Mouse (Mus musculus): ENCODE results near the gene Iqsec3. TPM values are rescaled to one million over a fixed set of nuclear protein-coding genes. Genes with fewer than 3 reads are reported as not detected.

The Iqsec3 gene
- 0.03 TPM in 1 of 2 replicates, not detected in the other for polyA plus RNA-seq (2016; fragmentation: Nextera tagmentation; extraction: Ambion mirVana)

- peaks cover 53% of the 10 kb centered on the region for H3K27me3 ChIP-seq (ENCODE audit: insufficient read depth, poor library complexity, severe bottlenecking)
- under 1% methylated on average over 65 of the region's 65 CpGs for WGBS
Measured at GRCm38 (mm10) chr6:121473093-121473821, at the start of gene Iqsec3. Gene Iqsec3 (minus strand): TSS chr6:121473678.

GRCm38 (mm10) chr6:121522106-121522705 is 48.7 kb upstream of the Iqsec3 start:
- 67% methylated on average over 5 of the region's 5 CpGs for WGBS
- Histone ChIP-seq H3K27ac (no peak overlapping the region), H3K4me3 (no peak overlapping the region), H3K27me3 (ENCODE audit: insufficient read depth, poor library complexity, severe bottlenecking) (0 out of 2 replicates have a peak, but pooled peaks cover 6% of the 10 kb centered on the region), H3K36me3 (no peaks in the 10 kb centered on the region), H3K9me3 (no peaks in the 10 kb centered on the region), H3K4me1 (peaks cover 8% of the 10 kb centered on the region; the same call in 1 of the 2 replicates)
- peak; percentile 56 for DNase-seq (ENCODE audit: low spot score)

More at GRCm38 (mm10) chr6:121473093-121473821, at the start of gene Iqsec3:
- peak; percentile 94 for DNase-seq (ENCODE audit: low spot score)
- H3K9me3 ChIP-seq = no peaks in the 10 kb centered on the region
- no peaks in the 10 kb centered on the region for H3K36me3 ChIP-seq
- peak within 1 kb of the TSS; percentile 57 for H3K4me3 ChIP-seq
- peaks cover 13% of the 10 kb centered on the region for H3K4me1 ChIP-seq
- no peak within 1 kb of the TSS for H3K27ac ChIP-seq

GRCm38 (mm10) chr6:121521030-121521429 is 47.6 kb upstream of the Iqsec3 start:
- 76% methylated on average over 3 of the region's 3 CpGs for WGBS
- peaks cover 8% of the 10 kb centered on the region; the same call in 1 of the 2 replicates for H3K4me1 ChIP-seq
- DNase-seq (ENCODE audit: low spot score) = peak; percentile 30
- no peak overlapping the region for H3K4me3 ChIP-seq
- 0 out of 2 replicates have a peak, but pooled peaks cover 4% of the 10 kb centered on the region for H3K27me3 ChIP-seq (ENCODE audit: insufficient read depth, poor library complexity, severe bottlenecking)
- no peaks in the 10 kb centered on the region for H3K36me3 ChIP-seq
- H3K9me3 ChIP-seq = no peaks in the 10 kb centered on the region
- no peak overlapping the region for H3K27ac ChIP-seq

GRCm38 (mm10) chr6:121519896-121520295 is 46.4 kb upstream of the Iqsec3 start:
- Histone ChIP-seq H3K27me3 (ENCODE audit: insufficient read depth, poor library complexity, severe bottlenecking) (0 out of 2 replicates have a peak, but pooled peaks cover 4% of the 10 kb centered on the region), H3K4me1 (peaks cover 8% of the 10 kb centered on the region; the same call in 1 of the 2 replicates), H3K27ac (no peak overlapping the region), H3K9me3 (no peaks in the 10 kb centered on the region), H3K4me3 (no peak overlapping the region), H3K36me3 (no peaks in the 10 kb centered on the region)
- peak; percentile 68 for DNase-seq (ENCODE audit: low spot score)
- 72% methylated on average over 2 of the region's 2 CpGs for WGBS

GRCm38 (mm10) chr6:121519266-121519810 is 45.9 kb upstream of the Iqsec3 start:
- WGBS = 69% methylated on average over 5 of the region's 5 CpGs

GRCm38 (mm10) chr6:121517726-121518125 is 44.2 kb upstream of the Iqsec3 start:
- no peaks in the 10 kb centered on the region for H3K9me3 ChIP-seq
- no peak overlapping the region for H3K27ac ChIP-seq
- 81% methylated on average over 6 of the region's 6 CpGs for WGBS
- H3K27me3 ChIP-seq (ENCODE audit: insufficient read depth, poor library complexity, severe bottlenecking) = 0 out of 2 replicates have a peak, but pooled peaks cover 4% of the 10 kb centered on the region
- H3K36me3 ChIP-seq = no peaks in the 10 kb centered on the region
- no peak overlapping the region for H3K4me3 ChIP-seq
- no peaks in the 10 kb centered on the region for H3K4me1 ChIP-seq
- peak; percentile 66 for DNase-seq (ENCODE audit: low spot score)

More at GRCm38 (mm10) chr6:121519266-121519810, 45.9 kb upstream of the Iqsec3 start:
- Histone ChIP-seq H3K4me3 (no peak overlapping the region), H3K27ac (no peak overlapping the region), H3K27me3 (ENCODE audit: insufficient read depth, poor library complexity, severe bottlenecking) (0 out of 2 replicates have a peak, but pooled peaks cover 4% of the 10 kb centered on the region), H3K9me3 (no peaks in the 10 kb centered on the region), H3K36me3 (no peaks in the 10 kb centered on the region), H3K4me1 (peaks cover 4% of the 10 kb centered on the region; the same call in 1 of the 2 replicates)
- peak; percentile 61 for DNase-seq (ENCODE audit: low spot score)

GRCm38 (mm10) chr6:121510381-121510780 is 36.9 kb upstream of the Iqsec3 start:
- WGBS = 82% methylated on average over 3 of the region's 3 CpGs
- H3K9me3 ChIP-seq = no peaks in the 10 kb centered on the region
- 0 out of 2 replicates have a peak, but pooled peaks cover 6% of the 10 kb centered on the region for H3K27me3 ChIP-seq (ENCODE audit: insufficient read depth, poor library complexity, severe bottlenecking)
- no peaks in the 10 kb centered on the region for H3K4me1 ChIP-seq
- H3K27ac ChIP-seq = no peak overlapping the region
- DNase-seq (ENCODE audit: low spot score) = no peak
- no peaks in the 10 kb centered on the region for H3K36me3 ChIP-seq
- no peak overlapping the region for H3K4me3 ChIP-seq

GRCm38 (mm10) chr6:121509871-121510270 is 36.4 kb upstream of the Iqsec3 start:
- DNase-seq (ENCODE audit: low spot score) = no peak
- 71% methylated on average over 7 of the region's 7 CpGs for WGBS
- Histone ChIP-seq H3K27me3 (ENCODE audit: insufficient read depth, poor library complexity, severe bottlenecking) (0 out of 2 replicates have a peak, but pooled peaks cover 6% of the 10 kb centered on the region), H3K27ac (no peak overlapping the region), H3K4me1 (no peaks in the 10 kb centered on the region), H3K9me3 (no peaks in the 10 kb centered on the region), H3K36me3 (no peaks in the 10 kb centered on the region), H3K4me3 (no peak overlapping the region)

- Histone ChIP-seq H3K27me3 (ENCODE audit: insufficient read depth, poor library complexity, severe bottlenecking) (0 out of 2 replicates have a peak, but pooled peaks cover 6% of the 10 kb centered on the region), H3K27ac (no peak overlapping the region), H3K4me3 (no peak overlapping the region), H3K9me3 (no peaks in the 10 kb centered on the region), H3K36me3 (no peaks in the 10 kb centered on the region), H3K4me1 (no peaks in the 10 kb centered on the region)
- DNase-seq (ENCODE audit: low spot score) = no peak
- WGBS = 59% methylated on average over 5 of the region's 5 CpGs
Measured at GRCm38 (mm10) chr6:121508266-121508665, 34.8 kb upstream of the Iqsec3 start.

- H3K27me3 ChIP-seq (ENCODE audit: insufficient read depth, poor library complexity, severe bottlenecking) = no peaks in the 10 kb centered on the region
- peak; percentile 19 for DNase-seq (ENCODE audit: low spot score)
- no peaks in the 10 kb centered on the region for H3K36me3 ChIP-seq
- H3K9me3 ChIP-seq = no peaks in the 10 kb centered on the region
- no peak overlapping the region for H3K27ac ChIP-seq
- no peak overlapping the region for H3K4me3 ChIP-seq
- no peaks in the 10 kb centered on the region for H3K4me1 ChIP-seq
- 58% methylated on average over 3 of the region's 3 CpGs for WGBS
Measured at GRCm38 (mm10) chr6:121501044-121501638, 27.7 kb upstream of the Iqsec3 start.

GRCm38 (mm10) chr6:121499856-121500255 is 26.4 kb upstream of the Iqsec3 start:
- peak; percentile 72 for DNase-seq (ENCODE audit: low spot score)
- peaks cover 5% of the 10 kb centered on the region; the same call in 1 of the 2 replicates for H3K27me3 ChIP-seq (ENCODE audit: insufficient read depth, poor library complexity, severe bottlenecking)
- WGBS = 63% methylated on average over 3 of the region's 3 CpGs
- H3K27ac ChIP-seq = no peak overlapping the region
- H3K36me3 ChIP-seq = no peaks in the 10 kb centered on the region
- H3K4me1 ChIP-seq = no peaks in the 10 kb centered on the region
- no peak overlapping the region for H3K4me3 ChIP-seq
- H3K9me3 ChIP-seq = no peaks in the 10 kb centered on the region

GRCm38 (mm10) chr6:121498819-121499535 is 25.5 kb upstream of the Iqsec3 start:
- 21% methylated on average over 9 of the region's 9 CpGs for WGBS
- H3K27ac ChIP-seq = no peak overlapping the region
- H3K36me3 ChIP-seq = no peaks in the 10 kb centered on the region
- peaks cover 5% of the 10 kb centered on the region; the same call in 1 of the 2 replicates for H3K27me3 ChIP-seq (ENCODE audit: insufficient read depth, poor library complexity, severe bottlenecking)
- no peak for DNase-seq (ENCODE audit: low spot score)
- H3K9me3 ChIP-seq = no peaks in the 10 kb centered on the region
- H3K4me3 ChIP-seq = no peak overlapping the region
- H3K4me1 ChIP-seq = no peaks in the 10 kb centered on the region

All from heart, embryonic 10.5 days (tissue).